Mouse (Mus musculus): Measurements from ENCODE around the gene Mmadhc.

DNA sequence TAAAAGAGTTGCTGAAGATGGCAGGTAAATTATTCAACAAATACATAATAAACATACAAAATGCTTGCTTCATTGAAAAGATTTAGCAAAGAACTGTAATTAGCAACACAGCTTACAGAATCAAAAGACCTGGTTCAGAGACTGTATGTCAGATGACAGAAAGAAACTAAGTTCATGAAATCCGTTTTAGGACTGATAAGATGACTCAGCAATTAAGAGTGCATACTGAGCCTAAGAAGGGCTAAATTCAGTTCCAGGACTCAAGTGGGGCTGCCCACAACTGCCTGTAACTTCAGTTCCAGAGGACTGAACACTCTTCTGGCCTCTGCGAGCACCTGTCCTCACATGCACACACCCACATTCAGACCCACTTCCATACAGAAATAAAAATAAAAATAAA lies 4.7 kb downstream of the Mmadhc start:
- TF ChIP-seq GATA1 (IDR thresholded peaks at IDR 0.05; ENCODE audit: low read length) (no peak), TAL1 (IDR thresholded peaks at IDR 0.05; ENCODE audit: low read length) (no peak)
